Mouse (Mus musculus) midbrain, embryonic 15.5 days (tissue): Measurements from ENCODE around the gene Plpp7. TPM values are rescaled to one million over a fixed set of nuclear protein-coding genes. Genes with fewer than 3 reads are reported as not detected.

Source experiments
- microRNA-seq: library from miRNA; unstranded; fragments of <30 nt; microRNA quantifications from one replicate; pipeline ENCODE4, GENCODE M21; 2016
- polyA plus RNA-seq: library from polyadenylated mRNA; unstranded; fragments of >200 nt; fragmentation: Nextera tagmentation; extraction: Ambion mirVana; gene quantifications from 2 replicates; pipeline ENCODE4 v1.2.1, GENCODE M21; 2015

Plpp7 gene
- polyA plus RNA-seq, 1 experiment from 2014 or later = 25.7 TPM

Small RNAs within 50 kb of the gene (microRNA-seq; reads per million reads assigned to microRNA genes)
- not detected for gene Mir7674

Other genes starting within 250 kb of the Plpp7 start
- gene Fibcd1, start 249.5 kb upstream of the Plpp7 start, polyA plus RNA-seq = 19.6 and 20.2 TPM in 2 replicates
- gene Lamc3, start 208.2 kb upstream of the Plpp7 start, polyA plus RNA-seq = 6.2 and 6.8 TPM in 2 replicates
- gene Aif1l, start 145.4 kb upstream of the Plpp7 start, polyA plus RNA-seq = 26.2 and 29.8 TPM in 2 replicates
- 71.0 and 75.0 TPM in 2 replicates for gene Nup214, start 121.1 kb upstream of the Plpp7 start, polyA plus RNA-seq
- 0.65 and 0.80 TPM in 2 replicates for gene Fam78a, start 10.7 kb upstream of the Plpp7 start, polyA plus RNA-seq
- 85.4 and 92.2 TPM in 2 replicates for gene Prrc2b, start 55.6 kb downstream of the Plpp7 start, polyA plus RNA-seq
- gene Pomt1, start 141.1 kb downstream of the Plpp7 start, polyA plus RNA-seq = 32.8 and 37.7 TPM in 2 replicates
- gene Uck1, start 164.6 kb downstream of the Plpp7 start, polyA plus RNA-seq = 112 and 117 TPM in 2 replicates
- gene Golga2, start 191.9 kb downstream of the Plpp7 start, polyA plus RNA-seq = 34.1 and 35.6 TPM in 2 replicates
- gene Swi5, start 192.5 kb downstream of the Plpp7 start, polyA plus RNA-seq = 404 TPM in 2 replicates